Mouse (Mus musculus) liver, embryonic 13.5 days (tissue): ENCODE results near the gene Nfix. TPM values are rescaled to one million over a fixed set of nuclear protein-coding genes. Genes with fewer than 3 reads are reported as not detected.

Source experiments
- ATAC-seq: fragments of 200-750 bp; cut with Nextera tagmentation; 2 replicates; pipeline ENCODE4 v1.8.0; 2017; ENCODE audit warnings: low read depth, mild to moderate bottlenecking, moderate number of reproducible peaks, moderate library complexity
- DNase-seq: peaks from one replicate; pipeline ENCODE4 v3.0.0; 2022
- H3K27ac ChIP-seq: fragments of 300-500 bp; sonication (generic); 2 replicates; pipeline ENCODE4 v1.5.1; 2015; ENCODE audit warnings: moderate library complexity, mild to moderate bottlenecking, inconsistent platforms
- H3K27me3 ChIP-seq: fragments of 300-500 bp; sonication (generic); 2 replicates; pipeline ENCODE4 v1.6.1; 2015; ENCODE audit warnings: mild to moderate bottlenecking, inconsistent platforms
- H3K36me3 ChIP-seq: fragments of 300-500 bp; sonication (generic); 2 replicates; pipeline ENCODE4 v1.6.1; 2015; ENCODE audit warnings: mild to moderate bottlenecking, inconsistent platforms
- H3K4me1 ChIP-seq: fragments of 300-500 bp; sonication (generic); replicated peaks from 2 replicates; pipeline ENCODE4 v1.6.1; 2015; ENCODE audit warnings: inconsistent platforms
- H3K4me2 ChIP-seq: fragments of 300-500 bp; sonication (generic); 2 replicates; pipeline ENCODE4 v1.6.1; 2015; ENCODE audit warnings: inconsistent platforms, mild to moderate bottlenecking, moderate library complexity
- H3K4me3 ChIP-seq: fragments of 300-500 bp; sonication (generic); replicated peaks from 2 replicates; pipeline ENCODE4 v1.5.1; 2015; ENCODE audit warnings: mild to moderate bottlenecking, inconsistent platforms
- H3K9ac ChIP-seq: fragments of 300-500 bp; sonication (generic); 2 replicates; pipeline ENCODE4 v1.6.1; 2015; ENCODE audit warnings: mild to moderate bottlenecking, inconsistent platforms
- H3K9me3 ChIP-seq: fragments of 300-500 bp; sonication (generic); replicated peaks from 2 replicates; pipeline ENCODE4 v1.6.1; 2016; ENCODE audit warnings: inconsistent platforms
- WGBS: fragments of 180-500 bp; shearing (Covaris S2); methylation state at CpG from one replicate; pipeline ENCODE4 v1.1.7; 2015; ENCODE audit not compliant: insufficient replicate concordance; 5-methylcytosine and 5-hydroxymethylcytosine counted together
- polyA plus RNA-seq: library from polyadenylated mRNA; unstranded; fragments of >200 nt; fragmentation: Nextera tagmentation; extraction: Ambion mirVana; gene quantifications from 2 replicates; pipeline ENCODE4 v1.2.1, GENCODE M21; 2015

Nfix gene
- polyA plus RNA-seq, 1 experiment from 2014 or later: 3.4 TPM

DNA sequence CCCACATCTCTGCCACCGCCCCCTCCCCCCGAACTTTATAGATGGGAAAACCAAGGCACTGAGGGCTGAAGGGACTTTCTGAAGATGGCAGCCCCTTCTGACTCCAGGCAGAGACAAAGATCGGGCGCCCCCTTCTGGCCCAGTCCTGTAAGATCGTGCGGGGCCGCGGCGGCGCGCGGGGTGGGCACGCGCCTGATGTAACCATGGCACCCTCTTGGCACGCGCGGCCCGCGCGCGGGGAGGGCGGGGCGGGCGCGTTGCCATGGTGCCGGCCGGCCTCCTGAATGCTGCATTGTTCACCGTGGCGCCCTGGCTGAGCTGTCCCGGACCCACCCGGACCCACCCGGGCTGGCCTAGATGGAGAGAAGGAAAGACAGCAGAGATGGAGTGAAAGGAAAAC, 10.8 kb upstream of the Nfix start:
- Histone ChIP-seq H3K4me3 (peak overlapping the region; percentile 48), H3K4me1 (peaks cover 46% of the 10 kb centered on the region), H3K4me2 (peak overlapping the region; percentile 68), H3K9ac (peak overlapping the region; percentile 56), H3K9me3 (no peaks in the 10 kb centered on the region), H3K36me3 (no peaks in the 10 kb centered on the region), H3K27ac (peak overlapping the region; percentile 19; the same call in 1 of the 2 replicates), H3K27me3 (peaks cover 46% of the 10 kb centered on the region)
- ATAC-seq (peak; percentile 41), DNase-seq (peak; percentile 77)
- WGBS: under 1% methylated on average over 32 of the region's 32 CpGs

GRCm38 (mm10) chr8:84809941-84810280, 9.8 kb upstream of the Nfix start:
- ATAC-seq: no peak
- WGBS: 70% methylated on average over 5 of the region's 5 CpGs

GRCm38 (mm10) chr8:84809109-84809940, 9.2 kb upstream of the Nfix start:
- Histone ChIP-seq H3K27ac (no peak overlapping the region), H3K9me3 (no peaks in the 10 kb centered on the region), H3K9ac (no peak overlapping the region), H3K4me3 (no peak overlapping the region), H3K27me3 (peaks cover 58% of the 10 kb centered on the region), H3K36me3 (no peaks in the 10 kb centered on the region), H3K4me1 (peaks cover 33% of the 10 kb centered on the region), H3K4me2 (no peak overlapping the region)
- ATAC-seq (no peak), DNase-seq (no peak)
- 71% methylated on average over 12 of the region's 12 CpGs for WGBS

More at GRCm38 (mm10) chr8:84809941-84810280, 9.8 kb upstream of the Nfix start:
- DNase-seq: no peak
- H3K4me1 ChIP-seq: peaks cover 36% of the 10 kb centered on the region
- H3K4me2 ChIP-seq: no peak overlapping the region
- no peaks in the 10 kb centered on the region for H3K9me3 ChIP-seq
- no peak overlapping the region for H3K27ac ChIP-seq
- H3K27me3 ChIP-seq: peaks cover 56% of the 10 kb centered on the region
- H3K4me3 ChIP-seq: no peak overlapping the region
- H3K36me3 ChIP-seq: no peaks in the 10 kb centered on the region
- H3K9ac ChIP-seq: no peak overlapping the region

DNA sequence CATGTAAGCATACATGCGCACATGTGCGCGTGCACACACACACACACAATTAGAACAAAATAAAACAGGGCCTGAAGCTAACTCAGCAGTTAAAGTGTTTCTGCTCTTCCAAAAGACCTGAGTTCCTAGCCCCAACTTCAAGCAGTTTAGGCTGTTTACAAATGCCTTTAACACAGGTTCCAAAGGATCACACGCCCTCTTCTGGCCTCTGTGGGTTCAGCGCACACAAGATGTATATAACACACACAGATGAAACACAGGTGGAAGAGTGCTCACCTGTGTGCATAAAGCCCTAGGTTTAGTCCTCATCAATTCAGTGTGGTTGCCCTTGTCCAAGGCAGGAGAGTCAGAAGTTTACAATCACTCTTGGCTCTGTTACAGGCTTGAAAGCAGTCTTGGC, 5.9 kb upstream of the Nfix start:
- H3K4me3 ChIP-seq: no peak overlapping the region
- no peak overlapping the region for H3K9ac ChIP-seq
- no peak overlapping the region for H3K27ac ChIP-seq
- H3K4me1 ChIP-seq: peaks cover 24% of the 10 kb centered on the region
- no peak for DNase-seq
- no peak overlapping the region for H3K4me2 ChIP-seq
- 96% methylated on average over 5 of the region's 5 CpGs for WGBS
- ATAC-seq: no peak
- no peaks in the 10 kb centered on the region for H3K36me3 ChIP-seq
- peaks cover 69% of the 10 kb centered on the region for H3K27me3 ChIP-seq
- no peaks in the 10 kb centered on the region for H3K9me3 ChIP-seq

GRCm38 (mm10) chr8:84799136-84799931, 810 bp downstream of the Nfix start:
- WGBS: 1% methylated on average over 87 of the region's 108 CpGs
- Histone ChIP-seq H3K9ac (peak overlapping the region; percentile 81), H3K36me3 (no peaks in the 10 kb centered on the region), H3K4me2 (peak overlapping the region; percentile 99), H3K27ac (peak overlapping the region; percentile 34), H3K27me3 (peaks cover 99% of the 10 kb centered on the region), H3K9me3 (no peaks in the 10 kb centered on the region), H3K4me1 (peaks cover 31% of the 10 kb centered on the region), H3K4me3 (peak overlapping the region; percentile 78)
- ATAC-seq (peak; percentile 57), DNase-seq (no peak)

GRCm38 (mm10) chr8:84798446-84799135, 1.6 kb downstream of the Nfix start:
- H3K9ac ChIP-seq: peak overlapping the region; percentile 81
- no peaks in the 10 kb centered on the region for H3K36me3 ChIP-seq
- ATAC-seq: no peak; the same call in 1 of the 2 replicates
- peak overlapping the region; percentile 78 for H3K4me3 ChIP-seq
- no peak overlapping the region for H3K27ac ChIP-seq
- peak overlapping the region; percentile 99 for H3K4me2 ChIP-seq
- DNase-seq: no peak
- no peaks in the 10 kb centered on the region for H3K9me3 ChIP-seq
- WGBS: 58% methylated on average over 10 of the region's 10 CpGs
- H3K4me1 ChIP-seq: peaks cover 36% of the 10 kb centered on the region
- H3K27me3 ChIP-seq: peaks cover 99% of the 10 kb centered on the region

DNA sequence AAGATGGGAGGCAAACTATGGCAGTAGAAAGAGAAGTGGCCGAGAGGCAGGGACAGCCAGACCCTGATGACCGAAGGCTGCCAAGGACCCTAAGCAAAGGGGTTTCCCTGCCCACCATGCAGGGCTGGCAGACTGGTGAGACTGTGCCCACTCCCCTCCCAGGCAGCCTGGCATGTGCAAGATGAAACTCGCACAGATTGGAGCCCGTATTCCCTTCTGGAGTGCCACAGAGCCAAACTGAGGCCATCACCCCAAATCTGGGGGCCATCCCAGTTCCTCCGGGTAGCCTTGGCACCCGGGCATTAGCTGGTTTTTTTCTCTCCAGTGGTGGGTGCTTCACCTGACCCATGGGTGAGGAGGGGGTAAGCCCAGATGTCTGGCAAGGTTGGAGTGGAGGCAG, 2.2 kb downstream of the Nfix start:
- DNase-seq (no peak), ATAC-seq (no peak)
- Histone ChIP-seq H3K27ac (no peak overlapping the region), H3K4me3 (no peak overlapping the region; the same call in 1 of the 2 replicates), H3K4me1 (peaks cover 37% of the 10 kb centered on the region), H3K4me2 (no peak overlapping the region), H3K36me3 (no peaks in the 10 kb centered on the region), H3K27me3 (peaks cover 98% of the 10 kb centered on the region), H3K9ac (no peak overlapping the region), H3K9me3 (no peaks in the 10 kb centered on the region)
- 79% methylated on average over 6 of the region's 6 CpGs for WGBS

GRCm38 (mm10) chr8:84797256-84797797, 2.8 kb downstream of the Nfix start:
- Histone ChIP-seq H3K27ac (no peak overlapping the region), H3K4me1 (peaks cover 37% of the 10 kb centered on the region), H3K27me3 (peaks cover 97% of the 10 kb centered on the region), H3K9me3 (no peaks in the 10 kb centered on the region), H3K9ac (no peak overlapping the region), H3K4me3 (no peak overlapping the region), H3K4me2 (no peak overlapping the region), H3K36me3 (no peaks in the 10 kb centered on the region)
- ATAC-seq: no peak
- 78% methylated on average over 15 of the region's 15 CpGs for WGBS
- DNase-seq: no peak

DNA sequence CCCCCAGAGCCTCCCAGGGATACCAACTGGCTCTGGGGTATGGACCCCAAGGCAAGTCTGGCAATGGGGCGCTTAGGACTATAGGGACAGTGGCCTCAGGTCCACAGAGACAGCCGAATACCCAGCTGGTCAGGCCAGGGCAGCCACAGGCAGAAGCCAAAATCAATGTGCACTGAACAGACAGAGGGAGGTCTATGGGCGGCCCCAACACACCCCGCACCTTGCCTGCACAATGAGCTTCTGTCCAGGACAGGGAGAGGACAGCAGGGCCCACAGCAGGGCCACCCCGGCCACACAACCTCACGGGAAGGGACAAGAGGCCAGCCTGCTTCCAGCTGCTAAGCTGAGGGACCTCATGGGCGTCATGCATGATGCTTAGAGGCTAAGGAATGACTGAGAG, 5.7 kb downstream of the Nfix start:
- WGBS: 72% methylated on average over 7 of the region's 7 CpGs
- H3K27ac ChIP-seq: 0 out of 2 replicates have a peak overlapping the region, but pooled peaks have one; percentile 5
- H3K36me3 ChIP-seq: no peaks in the 10 kb centered on the region
- H3K9me3 ChIP-seq: no peaks in the 10 kb centered on the region
- no peak overlapping the region for H3K4me2 ChIP-seq
- peaks cover 27% of the 10 kb centered on the region for H3K4me1 ChIP-seq
- H3K4me3 ChIP-seq: no peak overlapping the region
- DNase-seq (no peak), ATAC-seq (no peak)
- H3K9ac ChIP-seq: no peak overlapping the region
- H3K27me3 ChIP-seq: peaks cover 94% of the 10 kb centered on the region

GRCm38 (mm10) chr8:84793791-84794485, 6.2 kb downstream of the Nfix start:
- Histone ChIP-seq H3K4me1 (peaks cover 22% of the 10 kb centered on the region), H3K9me3 (no peaks in the 10 kb centered on the region), H3K4me2 (no peak overlapping the region), H3K27me3 (peaks cover 94% of the 10 kb centered on the region), H3K27ac (0 out of 2 replicates have a peak overlapping the region, but pooled peaks have one; percentile 5), H3K36me3 (no peaks in the 10 kb centered on the region), H3K4me3 (no peak overlapping the region), H3K9ac (no peak overlapping the region)
- DNase-seq: no peak
- no peak for ATAC-seq
- WGBS: 61% methylated on average over 13 of the region's 13 CpGs
